Mouse (Mus musculus) kidney, adult 8-10 months (tissue): ENCODE measurements around the gene Defa32.
"Not testable (repeated sequence)": the region's sequence is repeated elsewhere in the genome, so short reads cannot be mapped to it uniquely, and the experiment has no call there.

ENCODE experiments used
- DNase-seq, 2 experiments: peaks; one replicate each; pipeline ENCODE4 v3.0.0; 2022

Gene Defa32

GRCm38 (mm10) chr8:21528732-21529131 lies at the start of gene Defa32:
TSS of gene Defa32 (plus strand) at chr8:21529032.
- not testable (repeated sequence) for DNase-seq

- DNase-seq, result not testable (repeated sequence)
Measured at GRCm38 (mm10) chr8:21508958-21509357, 19.9 kb upstream of the Defa32 start, which contains the start of gene Defa20. TSS of gene Defa20 (plus strand) at chr8:21509258.

GRCm38 (mm10) chr8:21565086-21565485 lies 36.3 kb downstream of the Defa32 start, which contains the start of gene Defa37:
TSS of gene Defa37 (plus strand) at chr8:21565386.
- not testable (repeated sequence) for DNase-seq
